Mouse (Mus musculus) C2C12 (cell line): Measurements from ENCODE around the gene Exoc3l. TPM values are rescaled to one million over a fixed set of nuclear protein-coding genes. Genes with fewer than 3 reads are reported as not detected.
A peak's percentile ranks its signal among the peaks of the same experiment; 100 is the strongest.

ENCODE experiments used
- H3K27me3 ChIP-seq: one replicate; pipeline ENCODE4 v1.6.1; 2011; ENCODE audit not compliant: control insufficient read depth, insufficient read depth, insufficient read length
- H3K36me3 ChIP-seq: one replicate; pipeline ENCODE4 v1.6.1; 2011; ENCODE audit not compliant: control insufficient read depth, insufficient read depth
- H3K4me3 ChIP-seq: one replicate; pipeline ENCODE4 v1.5.1; 2011; ENCODE audit warnings: mild to moderate bottlenecking, control low read depth; ENCODE audit not compliant: poor library complexity, insufficient read depth, severe bottlenecking
- H3K79me2 ChIP-seq: one replicate; pipeline ENCODE4 v1.6.1; 2011; ENCODE audit not compliant: control insufficient read depth, insufficient read depth
- H3K79me3 ChIP-seq: one replicate; pipeline ENCODE4 v1.6.1; 2011; ENCODE audit warnings: low read depth, control low read depth
- H3ac ChIP-seq: one replicate; pipeline ENCODE3; 2011; ENCODE audit warnings: low read depth; ENCODE audit not compliant: control insufficient read depth, insufficient read length
- CEBPB ChIP-seq: IDR thresholded peaks from one replicate; pipeline ENCODE4 v1.6.1; 2011; ENCODE audit warnings: low read depth, mild to moderate bottlenecking, control low read depth, moderate library complexity
- CTCF ChIP-seq: IDR thresholded peaks from one replicate; pipeline ENCODE4 v1.5.1; 2011; ENCODE audit not compliant: control insufficient read depth, insufficient read depth, insufficient read length
- FOSL1 ChIP-seq: IDR thresholded peaks from one replicate; pipeline ENCODE4 v1.8.0; 2011; ENCODE audit warnings: mild to moderate bottlenecking, low read length; ENCODE audit not compliant: poor library complexity, insufficient read depth, severe bottlenecking
- MAX ChIP-seq: IDR thresholded peaks from one replicate; pipeline ENCODE4 v1.6.1; 2011; ENCODE audit warnings: mild to moderate bottlenecking, control low read depth
- MYOD1 ChIP-seq: IDR thresholded peaks from one replicate; pipeline ENCODE4 v1.6.1; 2011; ENCODE audit warnings: low read depth; ENCODE audit not compliant: control insufficient read depth, insufficient read length
- MYOG ChIP-seq: IDR thresholded peaks from one replicate; pipeline ENCODE4 v1.6.1; 2011; ENCODE audit not compliant: control insufficient read depth, insufficient read length; ENCODE audit errors: extremely low read depth
- USF1 ChIP-seq: IDR thresholded peaks from one replicate; pipeline ENCODE4 v1.6.1; 2011; ENCODE audit warnings: low read depth, mild to moderate bottlenecking, control low read depth, moderate library complexity
- microRNA-seq: library from miRNA; unstranded; fragments of <30 nt; microRNA quantifications from one replicate; pipeline ENCODE4, GENCODE M21; 2019; ENCODE audit warnings: borderline microRNAs expressed
- polyA plus RNA-seq: library from polyadenylated mRNA; unstranded; fragments of >200 nt; fragmentation: generic; extraction: Trizol; gene quantifications from one replicate; pipeline ENCODE4 v1.2.1, GENCODE M21; 2012; ENCODE audit warnings: missing spikeins

Exoc3l gene
- polyA plus RNA-seq, 1 experiment: 0.97 TPM

GRCm38 (mm10) chr8:105252680-105253537, 43.0 kb downstream of the Exoc3l start:
- TF ChIP-seq CTCF (no peak), USF1 (no peak), MAX (no peak), CEBPB (no peak), FOSL1 (no peak), MYOG (no peak), MYOD1 (no peak)
- Histone ChIP-seq H3K4me3 (no peak overlapping the region), H3K79me3 (no peaks in the 10 kb centered on the region), H3K27me3 (no peaks in the 10 kb centered on the region), H3K79me2 (no peaks in the 10 kb centered on the region), H3K36me3 (peaks cover 39% of the 10 kb centered on the region), H3ac (no peak overlapping the region)

- H3K79me2 ChIP-seq: no peaks in the 10 kb centered on the region
- peaks cover 39% of the 10 kb centered on the region for H3K36me3 ChIP-seq
- H3K79me3 ChIP-seq: no peaks in the 10 kb centered on the region
- H3K4me3 ChIP-seq: no peak overlapping the region
- H3K27me3 ChIP-seq: no peaks in the 10 kb centered on the region
- no peak for TF ChIP-seq MYOD1
- TF ChIP-seq FOSL1: no peak
- TF ChIP-seq USF1: no peak
- TF ChIP-seq MYOG: no peak
- no peak for TF ChIP-seq CEBPB
- TF ChIP-seq MAX: no peak
- no peak for TF ChIP-seq CTCF
- H3ac ChIP-seq: no peak overlapping the region
Measured at GRCm38 (mm10) chr8:105251954-105252353, 43.9 kb downstream of the Exoc3l start.

- H3K27me3 ChIP-seq: no peaks in the 10 kb centered on the region
- peaks cover 34% of the 10 kb centered on the region for H3K36me3 ChIP-seq
- H3K79me3 ChIP-seq: no peaks in the 10 kb centered on the region
- no peak overlapping the region for H3K4me3 ChIP-seq
- H3ac ChIP-seq: no peak overlapping the region
- no peaks in the 10 kb centered on the region for H3K79me2 ChIP-seq
- TF ChIP-seq USF1 (no peak), MYOD1 (no peak), FOSL1 (no peak)
Measured at GRCm38 (mm10) chr8:105241016-105241415, 54.9 kb downstream of the Exoc3l start.

Small RNA genes within 50 kb of the gene (microRNA-seq; reads per million reads assigned to microRNA genes)
- gene Gm27320: not detected
- gene Mir328: 185 reads per million, percentile 77 among the genes with 10 or more reads in this experiment

Other genes with a start within 250 kb of the Exoc3l start
- not detected for gene Ces3a, start 247.5 kb downstream of the Exoc3l start, polyA plus RNA-seq
- not detected for gene Ces3b, start 212.3 kb downstream of the Exoc3l start, polyA plus RNA-seq
- gene Ces4a, start 164.3 kb downstream of the Exoc3l start, polyA plus RNA-seq: not detected
- 39.9 TPM for gene Cbfb, start 125.4 kb downstream of the Exoc3l start, polyA plus RNA-seq
- gene D230025D16Rik, start 71.0 kb downstream of the Exoc3l start, polyA plus RNA-seq: 11.4 TPM
- gene B3gnt9, start 40.9 kb downstream of the Exoc3l start, polyA plus RNA-seq: 7.6 TPM
- gene Tradd, start 31.5 kb downstream of the Exoc3l start, polyA plus RNA-seq: 27.3 TPM
- gene Fbxl8, start 31.5 kb downstream of the Exoc3l start, polyA plus RNA-seq: 7.6 TPM
- gene Hsf4, start 26.3 kb downstream of the Exoc3l start, polyA plus RNA-seq: 3.4 TPM
- 9.8 TPM for gene Nol3, start 20.0 kb downstream of the Exoc3l start, polyA plus RNA-seq
- 6.0 TPM for gene 4931428F04Rik, start 6.2 kb downstream of the Exoc3l start, polyA plus RNA-seq
- 59.5 TPM for gene E2f4, start 1.6 kb upstream of the Exoc3l start, polyA plus RNA-seq
- 0.50 TPM for gene Elmo3, start 9.5 kb upstream of the Exoc3l start, polyA plus RNA-seq
- gene Lrrc29, start 30.2 kb upstream of the Exoc3l start, polyA plus RNA-seq: 0.69 TPM
- gene Tmem208, start 30.3 kb upstream of the Exoc3l start, polyA plus RNA-seq: 122 TPM
- 30.7 TPM for gene Fhod1, start 51.9 kb upstream of the Exoc3l start, polyA plus RNA-seq
- 6.6 TPM for gene Slc9a5, start 52.7 kb upstream of the Exoc3l start, polyA plus RNA-seq
- gene Plekhg4, start 77.2 kb upstream of the Exoc3l start, polyA plus RNA-seq: 2.0 TPM
- gene Kctd19, start 117.4 kb upstream of the Exoc3l start, polyA plus RNA-seq: 0.01 TPM
- not detected for gene Lrrc36, start 117.5 kb upstream of the Exoc3l start, polyA plus RNA-seq
- 219 TPM for gene Tppp3, start 175.4 kb upstream of the Exoc3l start, polyA plus RNA-seq
- 8.8 TPM for gene Zdhhc1, start 200.8 kb upstream of the Exoc3l start, polyA plus RNA-seq
- gene Hsd11b2, start 222.7 kb upstream of the Exoc3l start, polyA plus RNA-seq: 0.11 TPM